Mouse (Mus musculus) forebrain, embryonic 16.5 days (tissue): ENCODE results near the gene Afap1. TPM values are rescaled to one million over a fixed set of nuclear protein-coding genes. Genes with fewer than 3 reads are reported as not detected.

ENCODE experiments used
- ATAC-seq: fragments of 200-750 bp; cut with Nextera tagmentation; 2 replicates; pipeline ENCODE4 v1.8.0; 2017; ENCODE audit warnings: mild to moderate bottlenecking, moderate library complexity
- H3K27ac ChIP-seq: fragments of 300-500 bp; sonication (generic); 2 replicates; pipeline ENCODE4 v1.5.1; 2014; ENCODE audit warnings: low read length, control low read depth
- H3K27me3 ChIP-seq: fragments of 300-500 bp; sonication (generic); replicated peaks from 2 replicates; pipeline ENCODE4 v1.6.1; 2014; ENCODE audit warnings: low read length; ENCODE audit not compliant: control insufficient read depth, insufficient read depth
- H3K36me3 ChIP-seq: fragments of 300-500 bp; sonication (generic); 2 replicates; pipeline ENCODE4 v1.6.1; 2014; ENCODE audit not compliant: control insufficient read depth, insufficient read depth
- H3K4me1 ChIP-seq: fragments of 300-500 bp; sonication (generic); replicated peaks from 2 replicates; pipeline ENCODE4 v1.6.1; 2014; ENCODE audit warnings: low read length; ENCODE audit not compliant: control insufficient read depth, insufficient read depth
- H3K4me2 ChIP-seq: fragments of 300-500 bp; sonication (generic); 2 replicates; pipeline ENCODE4 v1.6.1; 2014; ENCODE audit warnings: mild to moderate bottlenecking, low read length, control low read depth
- H3K4me3 ChIP-seq: fragments of 300-500 bp; sonication (generic); replicated peaks from 2 replicates; pipeline ENCODE4 v1.5.1; 2014; ENCODE audit warnings: mild to moderate bottlenecking, low read length, control low read depth
- H3K9ac ChIP-seq: fragments of 300-500 bp; sonication (generic); replicated peaks from 2 replicates; pipeline ENCODE4 v1.6.1; 2014; ENCODE audit warnings: low read depth, low read length, control low read depth
- H3K9me3 ChIP-seq: fragments of 300-500 bp; sonication (generic); 2 replicates; pipeline ENCODE4 v1.6.1; 2016; ENCODE audit warnings: low read length; ENCODE audit not compliant: control insufficient read depth
- WGBS: fragments of 180-500 bp; shearing (Covaris S2); extraction: QIAGEN DNeasy Blood & Tissue Kit; methylation state at CpG from one replicate; pipeline ENCODE4 v1.1.7; 2014; 5-methylcytosine and 5-hydroxymethylcytosine counted together
- polyA plus RNA-seq: library from polyadenylated mRNA; unstranded; fragments of >200 nt; fragmentation: Nextera tagmentation; extraction: Ambion mirVana; gene quantifications from 2 replicates; pipeline ENCODE4 v1.2.1, GENCODE M21; 2015

The Afap1 gene
- polyA plus RNA-seq, 1 experiment from 2014 or later, result 64.7 TPM

DNA sequence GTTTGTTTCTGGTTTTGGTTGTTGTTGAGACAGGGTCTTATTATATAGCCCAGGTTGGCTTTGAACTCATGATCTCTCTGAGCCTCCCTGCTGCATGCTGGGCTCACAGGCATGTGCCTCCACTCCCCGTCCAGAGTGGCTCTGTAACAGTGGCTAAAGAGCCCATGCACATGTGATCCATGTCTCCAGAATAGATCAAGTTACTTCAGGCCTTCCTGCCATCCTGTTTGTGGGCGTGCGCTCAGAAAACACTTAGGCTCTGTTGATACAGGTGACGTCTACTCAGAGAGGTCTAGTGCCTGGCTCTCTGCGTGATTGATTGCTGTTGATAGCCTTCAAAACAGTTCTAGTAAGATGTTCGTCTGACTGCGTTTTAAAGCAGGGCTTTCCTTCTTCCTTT lies 79.6 kb downstream of the Afap1 start:
- no peaks in the 10 kb centered on the region for H3K27me3 ChIP-seq
- H3K27ac ChIP-seq, result no peak overlapping the region
- no peaks in the 10 kb centered on the region for H3K9me3 ChIP-seq
- H3K4me2 ChIP-seq, result no peak overlapping the region
- H3K4me1 ChIP-seq, result peaks cover 7% of the 10 kb centered on the region; the same call in 1 of the 2 replicates
- WGBS, result 86% methylated on average over 7 of the region's 7 CpGs
- no peak overlapping the region for H3K4me3 ChIP-seq
- H3K9ac ChIP-seq, result no peak overlapping the region
- no peak for ATAC-seq
- H3K36me3 ChIP-seq, result peaks cover 17% of the 10 kb centered on the region

DNA sequence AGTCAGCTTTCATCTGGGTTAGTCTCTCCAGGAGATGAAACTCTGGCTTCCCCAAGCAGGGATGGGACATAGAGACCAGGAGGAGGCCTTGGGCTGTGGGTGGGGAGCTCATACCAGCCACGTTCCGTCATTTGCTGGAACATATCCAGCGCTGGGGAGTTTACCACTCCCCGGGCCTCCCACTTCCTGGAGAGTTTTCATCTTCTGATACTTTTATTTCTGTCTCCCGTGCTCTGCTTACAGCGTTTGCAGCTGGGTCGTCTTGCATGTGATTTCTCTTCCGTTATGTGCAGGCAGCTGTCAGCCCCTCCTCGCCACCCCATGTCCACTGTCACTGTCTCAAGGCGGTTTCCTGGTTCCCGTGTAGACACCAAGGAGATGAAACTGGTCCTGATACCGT lies 80.7 kb downstream of the Afap1 start:
- no peak for ATAC-seq
- no peak overlapping the region for H3K4me3 ChIP-seq
- 80% methylated on average over 12 of the region's 12 CpGs for WGBS
- no peak overlapping the region for H3K27ac ChIP-seq
- peaks cover 20% of the 10 kb centered on the region for H3K36me3 ChIP-seq
- no peak overlapping the region for H3K4me2 ChIP-seq
- no peaks in the 10 kb centered on the region for H3K27me3 ChIP-seq
- H3K9ac ChIP-seq, result no peak overlapping the region
- H3K9me3 ChIP-seq, result no peaks in the 10 kb centered on the region
- H3K4me1 ChIP-seq, result peaks cover 7% of the 10 kb centered on the region; the same call in 1 of the 2 replicates

DNA sequence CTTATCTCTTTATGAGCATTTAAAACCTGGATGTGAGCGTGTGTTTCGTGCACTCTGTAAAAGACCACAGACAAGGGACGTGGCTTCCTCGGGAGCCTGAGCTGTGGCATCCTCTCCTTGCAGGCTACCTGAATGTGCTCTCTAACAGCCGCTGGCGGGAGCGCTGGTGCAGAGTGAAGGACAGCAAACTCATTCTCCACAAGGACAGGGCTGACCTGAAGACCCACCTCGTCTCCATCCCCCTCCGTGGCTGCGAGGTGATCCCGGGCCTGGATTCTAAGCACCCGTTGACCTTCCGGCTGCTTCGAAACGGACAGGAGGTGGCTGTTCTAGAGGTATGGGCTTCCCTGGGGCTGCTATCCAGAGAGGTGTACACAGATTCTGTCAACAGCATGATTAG lies 81.1 kb downstream of the Afap1 start:
- no peak overlapping the region for H3K4me3 ChIP-seq
- ATAC-seq, result no peak
- peaks cover 21% of the 10 kb centered on the region for H3K36me3 ChIP-seq
- H3K27me3 ChIP-seq, result no peaks in the 10 kb centered on the region
- 86% methylated on average over 15 of the region's 15 CpGs for WGBS
- H3K9ac ChIP-seq, result no peak overlapping the region
- H3K27ac ChIP-seq, result no peak overlapping the region
- no peak overlapping the region for H3K4me2 ChIP-seq
- no peaks in the 10 kb centered on the region for H3K9me3 ChIP-seq
- peaks cover 7% of the 10 kb centered on the region; the same call in 1 of the 2 replicates for H3K4me1 ChIP-seq

DNA sequence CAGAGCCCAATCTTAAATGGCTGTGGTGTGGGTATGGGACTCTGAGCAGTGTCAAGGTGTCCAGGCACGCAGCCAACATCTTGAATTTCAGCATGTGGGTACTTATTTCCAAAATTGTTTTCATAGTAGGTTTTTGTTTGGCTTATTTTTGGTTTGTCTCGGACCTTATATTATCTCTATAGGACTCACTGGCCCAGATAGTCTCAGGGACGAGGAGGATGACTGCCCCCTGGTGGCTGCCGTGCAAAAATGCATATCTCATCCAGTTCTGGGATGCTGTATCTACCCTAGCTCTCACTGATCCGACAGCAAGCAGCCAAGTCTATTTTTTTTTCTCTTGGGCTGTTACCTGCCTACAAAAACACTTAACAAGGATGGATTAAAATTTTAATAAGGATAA lies 82.6 kb downstream of the Afap1 start:
- Histone ChIP-seq H3K4me3 (no peak overlapping the region), H3K27ac (no peak overlapping the region), H3K36me3 (peaks cover 20% of the 10 kb centered on the region), H3K4me2 (no peak overlapping the region), H3K9ac (no peak overlapping the region), H3K4me1 (peaks cover 3% of the 10 kb centered on the region; the same call in 1 of the 2 replicates), H3K9me3 (no peaks in the 10 kb centered on the region), H3K27me3 (no peaks in the 10 kb centered on the region)
- ATAC-seq, result peak; percentile 77
- WGBS, result 18% methylated on average over 5 of the region's 5 CpGs

DNA sequence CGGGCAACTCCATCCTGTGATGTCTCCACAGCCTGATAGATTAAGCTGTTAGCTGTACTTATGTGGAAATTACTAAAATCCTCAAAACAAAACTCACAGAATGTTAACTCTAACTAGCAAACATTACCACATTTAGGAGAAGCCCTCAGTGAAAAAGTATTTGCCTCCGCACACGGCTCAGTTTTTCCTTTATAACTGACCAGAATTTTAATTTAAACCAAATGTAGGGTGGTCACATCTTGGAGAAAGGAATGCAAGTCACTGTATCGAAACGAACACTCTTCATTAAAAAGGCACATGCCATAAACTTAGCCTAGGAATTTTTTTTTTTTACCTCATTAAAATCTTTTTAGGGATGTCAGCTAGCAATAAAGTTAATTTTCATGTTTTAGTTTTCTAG lies 87.4 kb downstream of the Afap1 start:
- 77% methylated on average over 5 of the region's 5 CpGs for WGBS
- Histone ChIP-seq H3K9me3 (no peaks in the 10 kb centered on the region), H3K36me3 (peaks cover 20% of the 10 kb centered on the region), H3K4me2 (no peak overlapping the region), H3K27me3 (no peaks in the 10 kb centered on the region), H3K9ac (no peak overlapping the region), H3K4me3 (no peak overlapping the region), H3K27ac (no peak overlapping the region), H3K4me1 (peaks cover 9% of the 10 kb centered on the region)
- no peak for ATAC-seq

DNA sequence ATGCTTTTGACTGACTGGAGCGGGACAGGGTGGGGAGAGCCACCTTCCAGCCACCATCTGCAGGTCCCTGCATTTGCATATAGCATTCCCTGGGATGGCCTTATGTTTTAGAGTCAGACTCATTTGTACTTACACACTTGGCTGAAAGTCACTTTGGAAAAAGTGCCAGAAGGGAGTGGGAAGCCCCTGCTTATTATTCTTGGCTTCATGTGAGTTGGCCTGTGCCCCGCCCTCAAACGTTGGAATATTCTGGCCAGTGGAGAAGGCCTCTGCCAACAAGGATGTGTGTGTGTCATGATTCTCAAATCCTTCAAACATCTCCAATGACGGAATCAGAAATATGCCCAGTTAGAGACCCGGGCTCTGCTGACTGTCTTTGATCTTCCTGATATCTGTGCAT lies 88.2 kb downstream of the Afap1 start:
- H3K9ac ChIP-seq, result no peak overlapping the region
- H3K27ac ChIP-seq, result no peak overlapping the region
- WGBS, result 74% methylated on average over 5 of the region's 5 CpGs
- H3K27me3 ChIP-seq, result no peaks in the 10 kb centered on the region
- ATAC-seq, result no peak
- H3K4me1 ChIP-seq, result peaks cover 9% of the 10 kb centered on the region
- no peak overlapping the region for H3K4me3 ChIP-seq
- peaks cover 20% of the 10 kb centered on the region for H3K36me3 ChIP-seq
- H3K4me2 ChIP-seq, result no peak overlapping the region
- H3K9me3 ChIP-seq, result no peaks in the 10 kb centered on the region

DNA sequence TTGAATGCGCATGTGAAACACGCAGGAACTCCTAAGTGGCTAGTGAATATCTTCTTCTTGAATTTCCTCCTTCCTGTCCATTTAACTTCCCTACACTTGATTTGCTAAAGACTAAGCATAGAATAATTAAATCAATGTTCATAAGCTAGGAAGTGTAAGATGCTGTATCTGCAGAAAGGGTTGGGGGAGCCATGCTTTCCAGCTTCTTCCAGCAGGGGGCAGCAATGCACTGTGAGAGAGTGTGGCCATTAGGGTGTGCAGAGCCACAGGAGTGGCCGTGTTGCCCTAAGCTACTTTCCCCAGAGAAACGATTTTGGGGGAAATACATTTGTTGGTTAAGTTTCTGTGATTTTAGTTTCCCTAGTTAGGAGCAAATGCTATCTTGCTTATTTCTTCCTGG lies 88.9 kb downstream of the Afap1 start:
- H3K27me3 ChIP-seq, result no peaks in the 10 kb centered on the region
- H3K36me3 ChIP-seq, result peaks cover 14% of the 10 kb centered on the region
- WGBS, result 38% methylated on average over 4 of the region's 4 CpGs
- no peak overlapping the region for H3K4me3 ChIP-seq
- peak; percentile 75 for ATAC-seq
- H3K9me3 ChIP-seq, result no peaks in the 10 kb centered on the region
- H3K9ac ChIP-seq, result no peak overlapping the region
- peaks cover 9% of the 10 kb centered on the region for H3K4me1 ChIP-seq
- no peak overlapping the region for H3K4me2 ChIP-seq
- H3K27ac ChIP-seq, result no peak overlapping the region

DNA sequence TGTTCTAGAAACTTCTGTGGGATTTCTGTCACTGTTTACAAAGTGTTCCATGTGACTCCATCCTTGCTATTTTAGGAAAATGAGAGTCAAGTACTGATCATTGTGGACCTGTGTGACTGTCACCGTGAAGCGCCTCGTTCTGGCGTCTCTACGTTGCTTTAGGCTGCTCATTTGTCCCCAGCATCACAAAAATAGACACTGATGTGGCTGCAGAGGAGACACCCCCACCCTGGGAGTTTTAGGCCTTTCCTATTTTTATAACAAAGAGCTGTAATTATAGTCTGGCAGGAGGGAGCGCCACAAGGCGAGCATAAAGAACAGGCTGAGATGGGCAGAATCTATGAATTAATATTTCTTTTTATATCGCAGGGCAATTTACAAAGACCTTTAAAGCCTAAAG lies 92.5 kb downstream of the Afap1 start:
- Histone ChIP-seq H3K4me1 (peaks cover 9% of the 10 kb centered on the region), H3K27me3 (no peaks in the 10 kb centered on the region), H3K27ac (0 out of 2 replicates have a peak overlapping the region, but pooled peaks have one; percentile 38), H3K9me3 (no peaks in the 10 kb centered on the region), H3K4me3 (no peak overlapping the region), H3K4me2 (no peak overlapping the region), H3K9ac (no peak overlapping the region), H3K36me3 (peaks cover 11% of the 10 kb centered on the region)
- peak; percentile 32; the same call in 1 of the 2 replicates for ATAC-seq
- WGBS, result 49% methylated on average over 8 of the region's 8 CpGs

DNA sequence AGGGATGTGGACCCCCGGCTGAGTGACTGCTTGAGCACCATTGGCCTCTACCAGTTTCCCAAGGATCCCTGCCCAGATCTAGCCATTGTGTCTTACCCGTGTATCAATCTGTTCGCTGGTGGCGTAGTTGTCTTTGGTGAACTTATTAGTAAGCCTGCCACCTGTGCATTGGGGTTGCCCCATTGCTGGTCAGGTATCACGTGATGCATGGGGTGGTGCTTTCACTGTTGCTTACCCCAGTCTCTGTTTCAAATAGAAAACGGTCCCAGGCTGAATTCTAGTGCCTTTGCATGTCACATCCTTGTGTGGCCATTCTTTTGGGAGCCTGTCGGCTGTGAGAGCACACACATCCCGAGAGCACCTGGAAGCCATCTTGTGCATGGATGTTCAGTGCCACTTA lies 95.0 kb downstream of the Afap1 start:
- 89% methylated on average over 8 of the region's 8 CpGs for WGBS
- H3K36me3 ChIP-seq, result peaks cover 11% of the 10 kb centered on the region
- no peak overlapping the region for H3K27ac ChIP-seq
- H3K4me1 ChIP-seq, result peaks cover 2% of the 10 kb centered on the region; the same call in 1 of the 2 replicates
- no peak overlapping the region for H3K4me3 ChIP-seq
- H3K27me3 ChIP-seq, result no peaks in the 10 kb centered on the region
- ATAC-seq, result no peak
- no peak overlapping the region for H3K9ac ChIP-seq
- no peaks in the 10 kb centered on the region for H3K9me3 ChIP-seq
- H3K4me2 ChIP-seq, result no peak overlapping the region

DNA sequence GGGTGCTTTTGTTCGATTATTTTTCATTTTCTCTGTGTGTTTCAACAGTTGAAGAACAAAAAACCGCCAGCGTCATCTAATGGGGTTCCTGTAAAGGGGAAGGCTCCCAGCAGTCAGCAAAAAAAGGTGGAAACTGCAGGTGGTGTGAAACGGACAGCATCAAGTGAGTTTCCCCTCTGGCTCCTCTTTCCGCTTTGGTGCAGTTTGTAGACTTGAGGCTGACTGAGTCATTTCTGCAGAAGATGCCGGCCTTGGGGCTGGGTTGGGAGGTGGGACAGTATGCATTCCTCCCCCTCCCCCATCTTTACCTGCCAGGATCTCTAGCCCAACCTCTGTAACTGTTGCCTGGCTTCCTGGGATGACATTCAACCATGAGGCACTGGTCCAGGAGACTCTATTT lies 96.4 kb downstream of the Afap1 start:
- Histone ChIP-seq H3K27ac (no peak overlapping the region), H3K9me3 (no peaks in the 10 kb centered on the region), H3K27me3 (no peaks in the 10 kb centered on the region), H3K4me1 (peaks cover 2% of the 10 kb centered on the region; the same call in 1 of the 2 replicates), H3K4me2 (no peak overlapping the region), H3K9ac (no peak overlapping the region), H3K36me3 (peaks cover 17% of the 10 kb centered on the region), H3K4me3 (no peak overlapping the region)
- 76% methylated on average over 6 of the region's 6 CpGs for WGBS
- ATAC-seq, result no peak
